Mouse (Mus musculus) adrenal gland, adult 8-10 months (tissue): Measurements from ENCODE around the gene Tceal5. TPM values are rescaled to one million over a fixed set of nuclear protein-coding genes. Genes with fewer than 3 reads are reported as not detected.

ENCODE experiments used
- DNase-seq: peaks from one replicate; pipeline ENCODE4 v3.0.0; 2022
- microRNA-seq, 2 experiments: library from miRNA; unstranded; fragments of <30 nt; microRNA quantifications; one replicate each; pipeline ENCODE4 v1.2.0; 2022
- total RNA-seq, 4 experiments: library from RNA; stranded (reverse); gene quantifications; 2 replicates each; pipeline ENCODE4 v1.2.4; 2022

Gene Tceal5
- total RNA-seq, 4 experiments from 2014 or later: 0.51 to 3.5 (median 1.2) TPM

DNA sequence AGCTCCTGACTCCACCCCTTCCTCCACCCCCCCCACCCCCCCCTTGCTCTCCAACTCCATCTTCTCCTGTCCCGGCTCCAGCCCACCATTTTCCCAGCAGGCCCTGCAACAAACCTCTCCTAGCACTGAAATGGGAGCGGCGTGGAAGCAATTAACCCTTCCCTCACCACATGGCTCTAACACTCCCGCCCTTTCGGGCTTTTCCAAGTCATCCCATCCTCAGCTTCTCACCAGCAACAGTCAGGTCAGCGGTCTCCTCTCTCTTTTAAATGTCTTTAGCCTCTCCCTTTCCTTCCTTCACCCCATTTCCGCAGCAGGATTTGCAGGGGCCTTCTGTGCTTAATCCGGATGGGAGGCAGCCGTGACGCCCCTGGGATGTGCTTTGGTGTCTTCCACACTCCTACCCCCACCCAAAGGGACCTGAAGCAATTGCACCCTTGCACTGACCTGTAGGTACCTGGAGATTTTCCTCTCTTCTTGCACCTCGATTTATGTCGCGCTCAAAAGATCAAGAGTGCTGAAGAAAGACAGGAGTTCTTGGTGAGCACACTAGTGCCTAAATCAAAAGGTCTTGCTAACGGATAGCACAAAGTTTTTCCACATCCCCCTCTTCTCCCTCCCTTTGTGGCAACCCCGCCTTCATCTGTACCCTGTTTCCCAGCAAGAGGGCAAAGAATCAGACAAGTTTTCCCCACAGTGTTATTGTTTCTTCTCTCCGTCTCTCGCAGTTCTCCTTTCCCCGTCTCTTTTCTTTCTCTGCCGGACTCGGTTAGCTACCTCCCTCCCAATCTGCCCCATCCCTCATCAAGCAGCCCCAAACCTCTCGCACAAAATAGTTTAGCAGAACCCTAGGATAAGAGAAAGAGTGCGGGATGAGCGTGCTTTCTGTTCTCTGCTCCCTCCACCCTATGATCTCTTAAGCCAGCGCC lies 32.2 kb downstream of the Tceal5 start:
- DNase-seq: peak; percentile 51

DNA sequence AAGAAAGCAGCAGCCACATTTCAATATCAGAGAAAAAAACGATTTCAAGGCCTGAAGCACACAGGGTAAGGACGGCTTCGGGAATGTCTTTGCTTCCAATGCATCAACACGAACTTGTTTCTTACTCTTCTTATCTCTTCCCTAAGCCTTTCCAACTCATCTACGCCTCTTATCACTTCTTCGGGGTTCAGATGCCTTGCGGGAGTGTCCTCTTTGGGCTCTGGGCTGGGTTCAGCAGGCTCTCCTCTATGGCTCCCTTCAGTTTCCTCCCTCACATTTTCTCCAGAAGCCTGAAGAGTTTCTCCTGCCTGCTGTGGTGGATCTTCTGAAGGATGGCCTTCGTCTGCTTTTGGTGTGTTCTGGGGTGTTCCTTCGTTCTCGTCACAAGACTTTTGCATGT lies 33.1 kb downstream of the Tceal5 start:
- no peak for DNase-seq

Small RNAs within 50 kb of the gene (microRNA-seq; reads per million reads assigned to microRNA genes)
- 0 reads per million in 2 experiments for gene Mir6383

Other genes starting within 250 kb of the Tceal5 start
- gene Arxes2, start 210.1 kb downstream of the Tceal5 start, total RNA-seq: 10 to 100 TPM; 18.5 to 35.9 (median 27.9) TPM
- gene Arxes1, start 170.5 kb downstream of the Tceal5 start, total RNA-seq: 10 to 100 TPM in 1 of 4 experiments, 1 to 10 TPM in 3; 3.1 to 17.1 (median 5.5) TPM
- 10 to 100 TPM; 26.3 to 37.5 (median 33.4) TPM for gene Bex2, start 135.6 kb downstream of the Tceal5 start, total RNA-seq
- gene Nxf3, start 118.6 kb downstream of the Tceal5 start, total RNA-seq: not detected
- 1 to 10 TPM; 4.4 to 7.7 (median 5.5) TPM for gene Bex4, start 64.9 kb downstream of the Tceal5 start, total RNA-seq
- gene Tceal8, start 31.5 kb downstream of the Tceal5 start, total RNA-seq: 10 to 100 TPM; 36.3 to 50.8 (median 48.3) TPM
- not detected for gene Tceal7, start 10.9 kb upstream of the Tceal5 start, total RNA-seq
- gene Bex1, start 11.6 kb upstream of the Tceal5 start, total RNA-seq: 10 to 100 TPM; 13.8 to 23.9 (median 17.7) TPM
- gene Tceal9, start 41.2 kb upstream of the Tceal5 start, total RNA-seq: 100 to 1,000 TPM; 214 to 296 (median 285) TPM
- gene Bex3, start 66.4 kb upstream of the Tceal5 start, total RNA-seq: 100 to 1,000 TPM in 2 of 4 experiments, 10 to 100 TPM in 2; 53.5 to 165 (median 112) TPM